Mouse (Mus musculus) embryonic fibroblast, embryonic 13.5 days (primary cell): ENCODE results near the gene Bex1.

Experiments used
- CTCF ChIP-seq: IDR thresholded peaks from 2 replicates; pipeline ENCODE4 v1.5.1; 2011; ENCODE audit warnings: mild to moderate bottlenecking, control low read depth, low read length, moderate library complexity, borderline replicate concordance; ENCODE audit not compliant: insufficient read depth
- POLR2A ChIP-seq: IDR thresholded peaks from 2 replicates; pipeline ENCODE4 v1.6.1; 2011; ENCODE audit warnings: low read depth, mild to moderate bottlenecking, control low read depth, low read length, moderate library complexity

GRCm38 (mm10) chrX:136249671-136250070, 34.4 kb upstream of the Bex1 start:
- TF ChIP-seq CTCF (no peak), POLR2A (no peak)
